ENCODE assay signal across 19 mouse cellular contexts in the genomic region with DNA sequence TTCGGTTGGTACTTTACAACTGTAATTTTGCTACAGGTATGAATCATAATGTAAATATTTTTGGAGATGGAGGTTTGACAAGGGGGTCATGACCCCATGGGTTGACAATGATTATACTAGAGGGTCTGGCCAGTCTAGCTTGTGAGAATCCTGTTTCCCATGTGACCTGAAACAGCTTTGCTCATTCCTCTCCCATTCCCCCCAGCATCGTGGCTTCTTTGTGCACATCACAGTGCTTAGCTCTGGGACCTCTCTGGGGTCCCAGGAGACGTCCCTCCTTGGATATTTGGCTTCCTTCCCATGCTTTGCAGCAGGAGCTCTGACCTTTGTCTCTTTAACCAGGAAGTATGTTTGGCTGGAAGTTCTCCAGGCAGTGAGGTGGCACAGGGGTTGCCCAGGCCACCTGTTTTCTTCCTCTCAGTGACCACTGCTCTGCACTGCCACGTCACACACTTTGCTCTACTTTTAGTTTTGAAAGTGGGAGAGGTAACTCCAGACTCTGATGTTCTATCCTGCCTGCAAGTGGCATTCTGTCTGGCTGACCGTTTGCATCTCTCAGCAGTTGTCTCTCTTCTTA.
DNase-seq lines count a peak whose midpoint lies in the region; ATAC-seq and TF ChIP-seq lines count a peak whose summit lies in the region.
"Had no signal": no experiment of that assay in that cellular context is flagged by ENCODE, and none has a peak within 500 bp of the region (broad histone marks: within the 10 kb centered on the region; RNA-seq: fewer than 3 reads in every experiment).

No protein-coding gene starts in this region.

- no peaks in the 10 kb centered on the region for H3K27me3 ChIP-seq in limb, embryonic 11.5 days (ENCODE audit: control insufficient read depth, insufficient read depth, low read length)
- H3K27me3 ChIP-seq in limb, embryonic 10.5 days (ENCODE audit: low read depth, poor library complexity, severe bottlenecking), result no peaks in the 10 kb centered on the region
- H3K27me3 ChIP-seq in kidney, adult 2 months (replicated peaks; ENCODE audit: control insufficient read depth, insufficient read depth, low read length), result no peaks in the 10 kb centered on the region
- H3K27me3 ChIP-seq in kidney, embryonic 15.5 days, result no peaks in the 10 kb centered on the region
- H3K27me3 ChIP-seq in small intestine, adult 2 months (ENCODE audit: control insufficient read depth, insufficient read depth, low read length), result no peaks in the 10 kb centered on the region
- no peaks in the 10 kb centered on the region for H3K27me3 ChIP-seq in midbrain, embryonic 16.5 days (ENCODE audit: control insufficient read depth, insufficient read depth, low read depth, low read length)
- H3K27me3 ChIP-seq: forebrain, embryonic 12.5 days; intestine, embryonic 15.5 days had no signal

- TF ChIP-seq POLR2A in kidney, adult 2 months (IDR thresholded peaks at IDR 0.05; ENCODE audit: low read depth, low read length), result no peak
- no peak for TF ChIP-seq POLR2A in small intestine, adult 2 months (IDR thresholded peaks at IDR 0.05; ENCODE audit: low read depth, low read length)

- H3K9me3 ChIP-seq in limb, embryonic 11.5 days (ENCODE audit: control insufficient read depth, low read length), result no peaks in the 10 kb centered on the region
- H3K9me3 ChIP-seq in limb, embryonic 10.5 days (replicated peaks), result no peaks in the 10 kb centered on the region
- no peaks in the 10 kb centered on the region for H3K9me3 ChIP-seq in kidney, embryonic 15.5 days (replicated peaks)
- no peaks in the 10 kb centered on the region for H3K9me3 ChIP-seq in midbrain, embryonic 16.5 days (replicated peaks; ENCODE audit: control insufficient read depth, low read length, poor library complexity, severe bottlenecking)
- H3K9me3 ChIP-seq: embryonic facial prominence, embryonic 10.5 days; forebrain, embryonic 12.5 days; heart, embryonic 13.5 days; hindbrain, embryonic 15.5 days; intestine, embryonic 15.5 days had no signal

- WGBS in limb, embryonic 11.5 days, result 71% methylated on average over 5 of the region's 5 CpGs
- 75% methylated on average over 5 of the region's 5 CpGs for WGBS in limb, embryonic 10.5 days
- WGBS in kidney, adult 2 months, result 40% methylated on average over 5 of the region's 5 CpGs
- WGBS in kidney, embryonic 15.5 days, result 55% methylated on average over 5 of the region's 5 CpGs
- WGBS in small intestine, adult 2 months, result 16% methylated on average over 5 of the region's 5 CpGs
- 65% methylated on average over 5 of the region's 5 CpGs for WGBS in midbrain, embryonic 16.5 days

- H3K4me3 ChIP-seq in limb, embryonic 11.5 days (ENCODE audit: low read depth, low read length), result no peak overlapping the region
- no peak overlapping the region for H3K4me3 ChIP-seq in limb, embryonic 10.5 days
- no peak overlapping the region for H3K4me3 ChIP-seq in kidney, adult 2 months (ENCODE audit: insufficient read depth, low read depth, low read length)
- H3K4me3 ChIP-seq in kidney, embryonic 15.5 days (replicated peaks), result no peak overlapping the region
- no peak overlapping the region for H3K4me3 ChIP-seq in small intestine, adult 2 months (ENCODE audit: low read depth, low read length)
- no peak overlapping the region for H3K4me3 ChIP-seq in midbrain, embryonic 16.5 days (ENCODE audit: low read depth, low read length)
- H3K4me3 ChIP-seq: embryonic facial prominence, embryonic 10.5 days; forebrain, embryonic 12.5 days; heart, embryonic 13.5 days; hindbrain, embryonic 15.5 days; intestine, embryonic 15.5 days had no signal

- DNase-seq in limb, embryonic 11.5 days (ENCODE audit: low spot score), result peak; percentile 12
- DNase-seq in limb, embryonic 10.5 days (ENCODE audit: low spot score), result no peak
- peak; percentile 79 for DNase-seq in kidney, adult 2 months
- DNase-seq in cerebellum, adult 11-12 months, result no peak
- DNase-seq: cerebellum, adult 11 months; cerebellum, postnatal 36 days; gastrocnemius, postnatal 10 days; heart, adult 11 months; lung, adult 2 months; thymus, postnatal 36 days had no signal

- no peak for ATAC-seq in limb, embryonic 11.5 days (ENCODE audit: insufficient number of reproducible peaks, low FRiP score, low TSS enrichment, low read depth)
- ATAC-seq in kidney, embryonic 15.5 days (replicated peaks; ENCODE audit: low FRiP score), result no peak
- ATAC-seq in midbrain, embryonic 16.5 days, result no peak
- ATAC-seq: intestine, embryonic 15.5 days had no signal

- no peaks in the 10 kb centered on the region for H3K4me1 ChIP-seq in limb, embryonic 11.5 days (ENCODE audit: control insufficient read depth, insufficient read depth, low read length)
- no peaks in the 10 kb centered on the region for H3K4me1 ChIP-seq in limb, embryonic 10.5 days
- peaks cover 10% of the 10 kb centered on the region; the same call in 1 of the 2 replicates for H3K4me1 ChIP-seq in kidney, adult 2 months (ENCODE audit: control insufficient read depth, insufficient read depth, low read length)
- peaks cover 6% of the 10 kb centered on the region; the same call in 1 of the 2 replicates for H3K4me1 ChIP-seq in kidney, embryonic 15.5 days
- peaks cover 21% of the 10 kb centered on the region; the same call in 1 of the 2 replicates for H3K4me1 ChIP-seq in small intestine, adult 2 months (ENCODE audit: control insufficient read depth, insufficient read depth, insufficient read length, low read length)
- H3K4me1 ChIP-seq in midbrain, embryonic 16.5 days (ENCODE audit: control insufficient read depth, insufficient read depth, low read length), result no peaks in the 10 kb centered on the region
- H3K4me1 ChIP-seq: embryonic facial prominence, embryonic 10.5 days; forebrain, embryonic 12.5 days; heart, embryonic 13.5 days; hindbrain, embryonic 15.5 days had no signal

- H3K9ac ChIP-seq in limb, embryonic 11.5 days (ENCODE audit: low read length), result no peak overlapping the region
- H3K9ac ChIP-seq in kidney, embryonic 15.5 days, result no peak overlapping the region
- H3K9ac ChIP-seq in midbrain, embryonic 16.5 days (ENCODE audit: low read depth, low read length), result no peak overlapping the region
- H3K9ac ChIP-seq: forebrain, embryonic 12.5 days; heart, embryonic 13.5 days; hindbrain, embryonic 15.5 days; intestine, embryonic 15.5 days had no signal

- H3K27ac ChIP-seq in limb, embryonic 11.5 days (replicated peaks; ENCODE audit: low read depth, low read length), result no peak overlapping the region
- H3K27ac ChIP-seq in limb, embryonic 10.5 days, result no peak overlapping the region
- H3K27ac ChIP-seq in kidney, adult 2 months (ENCODE audit: insufficient read depth, low read depth, low read length), result no peak overlapping the region
- peak overlapping the region; percentile 54; the same call in 1 of the 2 replicates for H3K27ac ChIP-seq in kidney, embryonic 15.5 days
- peak overlapping the region; percentile 74 for H3K27ac ChIP-seq in small intestine, adult 2 months (ENCODE audit: insufficient read depth, low read depth, low read length)
- no peak overlapping the region for H3K27ac ChIP-seq in midbrain, embryonic 16.5 days (ENCODE audit: low read length)
- H3K27ac ChIP-seq: embryonic facial prominence, embryonic 10.5 days; forebrain, embryonic 12.5 days; heart, embryonic 13.5 days; hindbrain, embryonic 15.5 days; intestine, embryonic 15.5 days had no signal

- TF ChIP-seq CTCF in kidney, adult 2 months (conservative IDR thresholded peaks at IDR 0.05; ENCODE audit: insufficient read depth, insufficient read length, low read depth, low read length), result no peak
- TF ChIP-seq CTCF in small intestine, adult 2 months (IDR thresholded peaks at IDR 0.05; ENCODE audit: extremely low read depth, insufficient read length, insufficient replicate concordance, low read depth, low read length), result no peak

- H3K4me2 ChIP-seq in limb, embryonic 11.5 days (ENCODE audit: low read depth, severe bottlenecking), result no peak overlapping the region
- H3K4me2 ChIP-seq in kidney, embryonic 15.5 days, result no peak overlapping the region
- no peak overlapping the region for H3K4me2 ChIP-seq in midbrain, embryonic 16.5 days (ENCODE audit: low read length)
- H3K4me2 ChIP-seq: forebrain, embryonic 12.5 days; heart, embryonic 13.5 days; hindbrain, embryonic 15.5 days; intestine, embryonic 15.5 days; liver, embryonic 11.5 days had no signal

- H3K36me3 ChIP-seq in limb, embryonic 11.5 days (ENCODE audit: control insufficient read depth, insufficient read depth, low read length), result no peaks in the 10 kb centered on the region
- no peaks in the 10 kb centered on the region for H3K36me3 ChIP-seq in limb, embryonic 10.5 days
- no peaks in the 10 kb centered on the region for H3K36me3 ChIP-seq in kidney, adult 2 months (ENCODE audit: control insufficient read depth, insufficient read depth, low read length)
- no peaks in the 10 kb centered on the region for H3K36me3 ChIP-seq in kidney, embryonic 15.5 days
- H3K36me3 ChIP-seq in small intestine, adult 2 months (ENCODE audit: control insufficient read depth, insufficient read depth, low read length), result no peaks in the 10 kb centered on the region
- H3K36me3 ChIP-seq in midbrain, embryonic 16.5 days (ENCODE audit: control insufficient read depth, insufficient read depth, low read length), result no peaks in the 10 kb centered on the region
- H3K36me3 ChIP-seq: embryonic facial prominence, embryonic 10.5 days; forebrain, embryonic 12.5 days; heart, embryonic 13.5 days; hindbrain, embryonic 15.5 days; intestine, embryonic 15.5 days had no signal

Comparison
In these comparisons a context has a peak if more than half of its experiments do, and no peak if none do; other contexts are left out.
1. DNase-seq: peak in limb, embryonic 11.5 days (single experiment) and kidney, adult 2 months (single experiment); none in limb, embryonic 10.5 days (single experiment) and cerebellum, adult 11-12 months (single experiment).
2. H3K27ac ChIP-seq: peak in kidney, embryonic 15.5 days (single experiment) and small intestine, adult 2 months (single experiment); none in limb, embryonic 11.5 days (single experiment), limb, embryonic 10.5 days (single experiment), kidney, adult 2 months (single experiment) and midbrain, embryonic 16.5 days (single experiment).